Mouse (Mus musculus) lung, postnatal 4 days (tissue): ENCODE measurements around the gene Mrpl51.
"Not testable (repeated sequence)": the region's sequence is repeated elsewhere in the genome, so short reads cannot be mapped to it uniquely, and the experiment has no call there.

Source experiments
- DNase-seq, 2 experiments: peaks; one replicate each; pipeline ENCODE4 v3.0.0; 2021

Mrpl51 gene

DNA sequence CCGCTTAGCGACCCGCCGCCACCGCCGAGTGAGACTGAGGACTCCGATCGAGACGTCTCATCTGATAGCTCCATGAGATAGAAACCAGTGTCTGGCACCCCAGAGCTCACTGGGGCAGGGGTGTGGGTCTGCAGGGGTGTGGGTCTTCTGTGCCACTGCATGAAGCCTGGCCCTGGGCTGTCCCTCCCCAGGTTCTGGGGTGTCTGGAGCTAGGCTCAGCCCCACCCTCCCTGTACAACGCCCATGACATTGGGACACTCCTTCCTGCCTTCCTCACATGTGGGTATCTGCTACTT is 31.1 kb upstream of the Mrpl51 start:
- no peak for DNase-seq

- DNase-seq = peak; percentile 70 to 83
These were observed 30.5 kb upstream of the Mrpl51 start for GRCm38 (mm10) chr6:125160854-125161760.

- DNase-seq = peak; percentile 64 to 85
These were observed 29.6 kb upstream of the Mrpl51 start for GRCm38 (mm10) chr6:125161971-125162370.

DNA sequence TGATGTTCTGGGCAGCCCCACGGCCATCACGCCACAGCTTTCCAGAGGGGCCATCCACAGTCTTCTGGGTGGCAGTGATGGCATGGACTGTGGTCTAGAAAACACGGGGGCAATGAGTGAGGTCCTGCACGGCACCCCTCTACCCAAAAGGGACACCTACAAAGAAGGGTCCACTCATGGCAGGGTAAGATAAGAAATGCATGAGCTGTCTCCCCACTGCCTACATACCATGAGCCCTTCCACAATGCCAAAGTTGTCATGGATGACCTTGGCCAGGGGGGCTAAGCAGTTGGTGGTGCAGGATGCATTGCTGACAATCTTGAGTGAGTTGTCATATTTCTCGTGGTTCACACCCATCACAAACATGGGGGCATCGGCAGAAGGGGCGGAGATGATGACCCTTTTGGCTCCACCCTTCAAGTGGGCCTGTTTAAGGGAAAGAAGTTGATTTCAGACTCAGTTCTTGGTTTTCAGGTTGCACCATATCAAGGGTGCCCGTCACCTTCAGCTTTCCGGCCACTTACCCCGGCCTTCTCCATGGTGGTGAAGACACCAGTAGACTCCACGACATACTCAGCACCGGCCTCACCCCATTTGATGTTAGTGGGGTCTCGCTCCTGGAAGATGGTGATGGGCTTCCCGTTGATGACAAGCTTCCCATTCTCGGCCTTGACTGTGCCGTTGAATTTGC is 28.8 kb upstream of the Mrpl51 start:
- not testable (repeated sequence) for DNase-seq

- DNase-seq = peak in 1 of 2 experiments; percentile 24
These were observed 27.6 kb upstream of the Mrpl51 start for GRCm38 (mm10) chr6:125163801-125164657.

- peak; percentile 73 to 74 for DNase-seq
These were observed 26.8 kb upstream of the Mrpl51 start for GRCm38 (mm10) chr6:125164672-125165327.

- peak; percentile 97 to 98 for DNase-seq
These were observed 26.2 kb upstream of the Mrpl51 start for GRCm38 (mm10) chr6:125165328-125165891.

GRCm38 (mm10) chr6:125166051-125166751 is 25.4 kb upstream of the Mrpl51 start, which contains the start of gene Gapdh:
Gene Gapdh (minus strand): TSS chr6:125166467.
- DNase-seq = peak; percentile 81 to 88

DNA sequence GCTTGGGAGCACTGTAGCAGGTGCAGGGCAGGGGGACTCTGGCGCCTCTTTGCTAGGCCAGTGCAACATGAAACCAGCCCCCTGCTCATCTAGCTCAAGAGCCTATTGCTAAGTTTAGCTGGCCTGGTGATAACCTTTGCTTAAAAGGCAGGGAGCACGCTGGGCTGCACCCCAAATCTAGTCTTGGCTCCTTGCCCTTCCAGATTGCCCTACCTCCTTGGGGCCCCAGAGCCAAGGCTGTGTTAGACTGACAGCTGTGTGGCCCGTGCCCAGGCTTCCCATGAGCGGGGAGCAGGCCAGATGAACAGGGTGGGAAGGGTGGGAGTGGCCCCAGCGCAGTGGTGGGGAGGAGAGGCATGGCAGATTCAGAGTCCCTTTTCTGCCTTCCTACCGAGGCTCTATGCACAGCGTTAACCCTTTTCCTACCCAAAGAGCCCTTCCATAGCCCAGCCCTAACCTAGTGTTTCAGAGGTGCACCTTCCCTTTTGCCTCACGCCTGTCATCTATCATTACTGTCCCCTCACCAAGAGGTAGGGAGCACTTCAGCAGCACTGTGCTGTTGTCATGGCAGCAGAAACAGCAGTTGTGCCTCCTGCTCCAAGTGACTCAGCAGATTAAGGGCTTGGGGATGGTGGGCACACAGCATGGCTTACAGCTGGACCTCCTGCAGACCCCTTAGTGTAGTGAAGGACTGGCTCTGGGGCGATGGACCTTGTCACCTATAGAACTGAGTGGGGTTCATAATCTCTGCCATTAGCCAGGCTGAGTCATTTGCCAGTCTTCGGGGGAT is 24.5 kb upstream of the Mrpl51 start:
- DNase-seq = peak in 1 of 2 experiments; percentile 26

DNA sequence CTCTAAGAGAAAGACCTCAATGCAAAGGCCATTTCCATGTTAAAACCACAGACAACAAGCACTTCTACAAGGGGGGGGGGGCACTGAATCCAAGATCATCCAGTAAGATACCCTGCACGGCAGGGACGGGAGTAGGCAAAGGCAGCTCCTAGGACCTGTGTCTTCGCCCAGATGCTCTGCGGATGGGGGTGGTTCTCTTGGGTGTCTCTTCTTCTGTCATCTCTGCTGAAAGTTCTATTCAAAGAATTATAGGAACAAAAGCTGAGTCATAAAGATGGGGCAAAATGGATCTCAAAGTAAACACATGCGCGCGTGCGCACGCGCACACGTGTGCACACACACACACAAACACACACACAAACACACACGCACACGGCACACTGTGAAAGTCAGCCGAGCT is 23.5 kb upstream of the Mrpl51 start:
- DNase-seq = no peak

DNA sequence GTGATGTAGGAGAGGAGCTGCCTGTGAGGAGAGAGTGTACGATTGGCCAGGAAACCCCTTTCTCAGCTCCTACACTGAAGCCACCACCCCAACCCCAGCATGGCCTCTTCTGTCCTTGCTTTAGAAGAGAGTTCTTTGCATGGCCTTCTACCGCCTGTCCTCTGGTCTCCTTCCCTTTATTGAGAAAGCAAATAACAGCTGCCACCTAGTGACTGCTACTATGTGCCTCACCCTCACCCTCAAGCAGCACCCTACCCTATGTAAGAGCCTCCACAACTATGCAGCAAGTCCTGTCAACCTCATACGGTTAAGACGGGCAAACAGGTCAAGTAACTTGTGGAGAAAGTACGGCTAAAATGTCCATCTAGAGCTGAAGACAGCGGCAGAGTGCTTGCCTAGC is 21.4 kb upstream of the Mrpl51 start:
- DNase-seq = no peak

- no peak for DNase-seq
These were observed 19.1 kb upstream of the Mrpl51 start for GRCm38 (mm10) chr6:125172474-125172873.

DNA sequence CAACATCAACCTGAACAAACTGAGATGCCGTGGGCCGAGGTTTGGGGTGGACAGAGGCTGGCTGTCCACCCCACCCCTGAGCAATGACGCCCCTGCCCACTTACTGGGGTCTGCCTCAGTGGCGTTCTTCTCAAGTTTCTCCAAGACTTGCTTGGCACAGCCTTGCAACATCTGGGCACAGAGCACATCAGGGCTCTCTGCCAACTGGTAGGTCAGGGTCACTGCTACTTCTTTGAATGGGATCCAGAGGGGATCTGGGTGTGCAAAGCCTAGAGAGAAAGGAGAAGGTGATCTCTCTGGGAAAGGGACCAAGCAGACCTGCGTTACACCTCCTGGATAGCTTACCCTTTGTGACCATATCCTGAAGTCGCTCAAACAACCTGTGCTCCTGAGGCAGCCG is 18.3 kb upstream of the Mrpl51 start:
- no peak for DNase-seq

- no peak for DNase-seq
These were observed 16.1 kb upstream of the Mrpl51 start for GRCm38 (mm10) chr6:125175469-125175868.

DNA sequence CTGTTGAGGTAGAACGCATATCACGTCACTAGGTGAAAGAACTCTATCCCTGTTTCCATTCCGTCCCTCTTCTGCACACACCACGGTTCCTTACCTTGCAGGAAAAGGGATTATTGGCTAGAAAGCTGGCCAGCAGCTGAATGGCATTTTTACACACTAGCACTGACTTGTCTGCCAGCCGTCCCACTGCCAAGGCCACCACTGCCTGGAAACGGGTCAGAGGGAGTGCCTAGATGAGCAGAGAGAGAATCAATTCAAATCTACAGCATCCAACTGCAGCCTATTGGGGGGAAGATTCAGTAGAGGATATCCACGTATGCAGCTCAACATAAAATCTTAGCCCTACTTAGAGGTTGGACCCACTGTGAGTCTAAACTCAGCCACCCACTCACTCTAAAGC is 12.0 kb upstream of the Mrpl51 start:
- no peak for DNase-seq

GRCm38 (mm10) chr6:125182133-125182532 is 9.5 kb upstream of the Mrpl51 start:
- no peak for DNase-seq

- DNase-seq = no peak
These were observed 5.4 kb upstream of the Mrpl51 start for GRCm38 (mm10) chr6:125186203-125186602.

DNA sequence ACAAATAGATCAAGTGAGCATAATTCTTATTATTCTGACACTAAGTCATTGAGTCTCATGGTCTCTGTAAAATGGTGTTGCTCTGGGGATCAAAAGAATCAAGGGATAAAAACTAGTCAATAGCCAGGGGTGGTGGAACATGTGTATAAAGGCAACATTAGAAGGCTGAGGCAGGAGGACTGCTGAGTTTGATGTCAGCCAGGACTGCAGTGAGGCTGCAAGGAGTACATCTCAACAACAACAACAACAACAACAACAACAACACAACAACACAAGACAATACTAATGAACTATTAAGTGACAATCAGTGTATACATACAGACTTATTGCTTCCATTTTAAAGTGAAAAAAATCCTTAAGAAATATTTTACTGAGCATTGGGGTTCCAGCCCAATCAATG is 785 bp upstream of the Mrpl51 start:
- DNase-seq = no peak

GRCm38 (mm10) chr6:125192016-125192714 is 564 bp downstream of the Mrpl51 start:
- peak; percentile 94 to 95 for DNase-seq

DNA sequence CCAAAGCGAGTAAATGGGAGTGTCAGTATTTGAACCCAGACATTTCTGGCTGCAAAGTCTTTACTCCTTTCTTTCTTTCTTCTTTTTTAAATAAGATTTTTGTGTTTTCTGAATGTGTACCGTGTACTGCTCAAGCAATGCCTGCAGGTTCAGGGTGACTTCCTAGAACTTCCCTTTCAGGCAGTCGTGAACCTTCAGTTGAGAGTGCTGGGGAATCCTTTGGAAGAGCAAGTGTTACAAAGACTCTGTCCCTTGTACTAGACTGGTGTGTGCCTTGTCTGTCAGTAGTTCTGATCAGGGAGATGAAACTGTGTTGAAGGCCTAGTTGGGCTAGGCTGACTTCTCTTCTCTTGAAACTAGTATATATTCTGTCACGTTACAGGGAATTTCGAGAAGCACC is 1.2 kb downstream of the Mrpl51 start:
- no peak for DNase-seq
